Mouse (Mus musculus) bone marrow macrophage, adult 2 months (primary cell): ENCODE data around the gene Itprid1.

Experiments
- CTCF ChIP-seq: IDR thresholded peaks from 2 replicates; pipeline ENCODE4 v1.5.1; 2012; ENCODE audit warnings: low read depth, mild to moderate bottlenecking, low read length, moderate library complexity
- POLR2A ChIP-seq: IDR thresholded peaks from 2 replicates; pipeline ENCODE4 v1.6.1; 2012; ENCODE audit warnings: mild to moderate bottlenecking, low read depth, low read length, borderline replicate concordance

GRCm38 (mm10) chr6:55920282-55920720 is 83.6 kb downstream of the Itprid1 start:
- TF ChIP-seq CTCF (no peak), POLR2A (no peak)
